Comparison of ENCODE assay signal across 8 mouse cellular contexts in genomic region chr5:88721565-88722212, GRCm38 (mm10). TPM values are rescaled to one million over a fixed set of nuclear protein-coding genes. Genes with fewer than 3 reads are reported as not detected.
DNase-seq lines count a peak whose midpoint lies in the region; ATAC-seq lines count a peak whose summit lies in the region.

No protein-coding gene starts in this region.

- H3K9ac ChIP-seq in forebrain, embryonic 14.5 days (ENCODE audit: low read length): peak overlapping the region; percentile 98
- peak overlapping the region; percentile 95 for H3K9ac ChIP-seq in intestine, embryonic 14.5 days (ENCODE audit: low read length)
- H3K9ac ChIP-seq in liver, embryonic 11.5 days (ENCODE audit: low read depth, low read length): peak overlapping the region; percentile 94
- peak overlapping the region; percentile 99 for H3K9ac ChIP-seq in midbrain, embryonic 16.5 days (ENCODE audit: low read depth, low read length)

- DNase-seq in heart, adult 11 months: peak; percentile 93
- no peak for DNase-seq in heart, postnatal 25 days (ENCODE audit: low spot score)
- DNase-seq in cerebellum, adult 11-12 months: peak; percentile 47
- DNase-seq in forebrain, embryonic 14.5 days (ENCODE audit: low spot score): peak; percentile 25
- DNase-seq in intestine, embryonic 14.5 days (ENCODE audit: low spot score): no peak
- peak; percentile 56 for DNase-seq in liver, embryonic 11.5 days (ENCODE audit: low spot score)
- peak; percentile 34 for DNase-seq in splenic B cell, adult 2 months (ENCODE audit: low read depth, low spot score)

- H3K4me3 ChIP-seq in forebrain, embryonic 14.5 days (ENCODE audit: low read depth, low read length): peak overlapping the region; percentile 96
- peak overlapping the region; percentile 94 for H3K4me3 ChIP-seq in intestine, embryonic 14.5 days (ENCODE audit: low read depth, low read length)
- peak overlapping the region; percentile 99 for H3K4me3 ChIP-seq in liver, embryonic 11.5 days (ENCODE audit: low read depth, low read length)
- H3K4me3 ChIP-seq in midbrain, embryonic 16.5 days (ENCODE audit: low read depth, low read length): peak overlapping the region; percentile 99

- 2% methylated on average over 30 of the region's 31 CpGs for WGBS in forebrain, embryonic 14.5 days
- WGBS in intestine, embryonic 14.5 days: 1% methylated on average over 31 of the region's 31 CpGs
- WGBS in liver, embryonic 11.5 days: 1% methylated on average over 31 of the region's 31 CpGs
- WGBS in midbrain, embryonic 16.5 days: 3% methylated on average over 31 of the region's 31 CpGs

- H3K9me3 ChIP-seq in forebrain, embryonic 14.5 days (replicated peaks; ENCODE audit: control insufficient read depth, low read length): no peaks in the 10 kb centered on the region
- no peaks in the 10 kb centered on the region for H3K9me3 ChIP-seq in intestine, embryonic 14.5 days (ENCODE audit: control insufficient read depth, low read length)
- no peaks in the 10 kb centered on the region for H3K9me3 ChIP-seq in liver, embryonic 11.5 days (ENCODE audit: control insufficient read depth, low read length)
- no peaks in the 10 kb centered on the region for H3K9me3 ChIP-seq in midbrain, embryonic 16.5 days (replicated peaks; ENCODE audit: control insufficient read depth, low read length, poor library complexity, severe bottlenecking)

- peaks cover 14% of the 10 kb centered on the region for H3K4me1 ChIP-seq in forebrain, embryonic 14.5 days (ENCODE audit: control insufficient read depth, insufficient read depth, low read length)
- H3K4me1 ChIP-seq in intestine, embryonic 14.5 days (replicated peaks; ENCODE audit: control insufficient read depth, insufficient read depth, low read length): peaks cover 21% of the 10 kb centered on the region
- H3K4me1 ChIP-seq in liver, embryonic 11.5 days (replicated peaks; ENCODE audit: control insufficient read depth, insufficient read depth, low read length): peaks cover 26% of the 10 kb centered on the region
- peaks cover 29% of the 10 kb centered on the region for H3K4me1 ChIP-seq in midbrain, embryonic 16.5 days (ENCODE audit: control insufficient read depth, insufficient read depth, low read length)

- H3K27me3 ChIP-seq in forebrain, embryonic 14.5 days (replicated peaks; ENCODE audit: control insufficient read depth, insufficient read depth, low read length): no peaks in the 10 kb centered on the region
- H3K27me3 ChIP-seq in intestine, embryonic 14.5 days (replicated peaks; ENCODE audit: control insufficient read depth, insufficient read depth, low read length): no peaks in the 10 kb centered on the region
- H3K27me3 ChIP-seq in liver, embryonic 11.5 days (replicated peaks; ENCODE audit: control insufficient read depth, insufficient read depth, low read length): no peaks in the 10 kb centered on the region
- no peaks in the 10 kb centered on the region for H3K27me3 ChIP-seq in midbrain, embryonic 16.5 days (ENCODE audit: control insufficient read depth, insufficient read depth, low read depth, low read length)
- no peaks in the 10 kb centered on the region for H3K27me3 ChIP-seq in splenic B cell, adult 2 months (ENCODE audit: control insufficient read depth, insufficient read depth, low read length, poor library complexity, severe bottlenecking)

- peak overlapping the region; percentile 95; the same call in 1 of the 2 replicates for H3K27ac ChIP-seq in forebrain, embryonic 14.5 days (ENCODE audit: low read depth, low read length)
- peak overlapping the region; percentile 95; the same call in 1 of the 2 replicates for H3K27ac ChIP-seq in intestine, embryonic 14.5 days (ENCODE audit: low read depth)
- peak overlapping the region; percentile 94; the same call in 1 of the 2 replicates for H3K27ac ChIP-seq in liver, embryonic 11.5 days (ENCODE audit: low read depth, low read length)
- peak overlapping the region; percentile 95 for H3K27ac ChIP-seq in midbrain, embryonic 16.5 days (ENCODE audit: low read length)

- ATAC-seq in forebrain, embryonic 14.5 days: peak; percentile 42
- no peak; the same call in 1 of the 2 replicates for ATAC-seq in intestine, embryonic 14.5 days (replicated peaks; ENCODE audit: low FRiP score, low TSS enrichment, low read depth)
- ATAC-seq in liver, embryonic 11.5 days (replicated peaks; ENCODE audit: low FRiP score): peak; percentile 39
- peak; percentile 52 for ATAC-seq in midbrain, embryonic 16.5 days

- peak overlapping the region; percentile 95 for H3K4me2 ChIP-seq in forebrain, embryonic 14.5 days (ENCODE audit: low read length)
- peak overlapping the region; percentile 50 for H3K4me2 ChIP-seq in intestine, embryonic 14.5 days (ENCODE audit: low read length)
- H3K4me2 ChIP-seq in liver, embryonic 11.5 days: peak overlapping the region; percentile 93
- peak overlapping the region; percentile 92 for H3K4me2 ChIP-seq in midbrain, embryonic 16.5 days (ENCODE audit: low read length)

- no peaks in the 10 kb centered on the region for H3K36me3 ChIP-seq in forebrain, embryonic 14.5 days (ENCODE audit: control insufficient read depth, insufficient read depth, low read length)
- H3K36me3 ChIP-seq in intestine, embryonic 14.5 days (ENCODE audit: control insufficient read depth, insufficient read depth, low read length): no peaks in the 10 kb centered on the region
- no peaks in the 10 kb centered on the region; the same call in 1 of the 2 replicates for H3K36me3 ChIP-seq in liver, embryonic 11.5 days (ENCODE audit: control insufficient read depth, insufficient read depth, low read length)
- no peaks in the 10 kb centered on the region for H3K36me3 ChIP-seq in midbrain, embryonic 16.5 days (ENCODE audit: control insufficient read depth, insufficient read depth, low read length)
- no peaks in the 10 kb centered on the region for H3K36me3 ChIP-seq in splenic B cell, adult 2 months (ENCODE audit: control insufficient read depth, insufficient read depth, low read length, poor library complexity, severe bottlenecking)

- intact Hi-C loops in heart, postnatal 25 days (cut with DNase I): loop anchor here (2.0 kb wide), 2 partner anchors 43 kb away; partner anchors contain the start of gene Dck

RNA-seq across cellular contexts. Expression of gene Mob1b, which starts 1.0 kb away (rescaled TPM):
- 10 to 100 TPM; 28.0 to 28.3 TPM for total RNA-seq in heart, postnatal 25 days (2021)
- 12.4 and 14.3 TPM in 2 replicates for polyA plus RNA-seq in forebrain, embryonic 14.5 days (2014; fragmentation: Nextera tagmentation; extraction: Ambion mirVana)
- polyA plus RNA-seq in intestine, embryonic 14.5 days (2014; fragmentation: Nextera tagmentation; extraction: Ambion mirVana): 14.7 and 16.9 TPM in 2 replicates
- polyA plus RNA-seq in liver, embryonic 11.5 days (2014; fragmentation: Nextera tagmentation; extraction: Ambion mirVana): 16.0 TPM in 2 replicates
- polyA plus RNA-seq in midbrain, embryonic 16.5 days (2015; fragmentation: Nextera tagmentation; extraction: Ambion mirVana): 9.1 and 9.8 TPM in 2 replicates

RNA-seq across cellular contexts. Expression of gene Dck, which starts 43.1 kb away (rescaled TPM):
- total RNA-seq in heart, postnatal 25 days (2021): 1 to 10 TPM; 3.2 to 3.5 TPM
- polyA plus RNA-seq in forebrain, embryonic 14.5 days (2014; fragmentation: Nextera tagmentation; extraction: Ambion mirVana): 93.7 and 94.7 TPM in 2 replicates
- 49.6 and 52.3 TPM in 2 replicates for polyA plus RNA-seq in intestine, embryonic 14.5 days (2014; fragmentation: Nextera tagmentation; extraction: Ambion mirVana)
- 87.7 and 98.8 TPM in 2 replicates for polyA plus RNA-seq in liver, embryonic 11.5 days (2014; fragmentation: Nextera tagmentation; extraction: Ambion mirVana)
- 43.6 and 48.8 TPM in 2 replicates for polyA plus RNA-seq in midbrain, embryonic 16.5 days (2015; fragmentation: Nextera tagmentation; extraction: Ambion mirVana)

RNA-seq across cellular contexts. Expression of gene Grsf1, which starts 45.7 kb away (rescaled TPM):
- 100 to 1,000 TPM; 206 to 221 TPM for total RNA-seq in heart, postnatal 25 days (2021)
- 74.5 and 79.5 TPM in 2 replicates for polyA plus RNA-seq in forebrain, embryonic 14.5 days (2014; fragmentation: Nextera tagmentation; extraction: Ambion mirVana)
- polyA plus RNA-seq in intestine, embryonic 14.5 days (2014; fragmentation: Nextera tagmentation; extraction: Ambion mirVana): 58.5 and 59.5 TPM in 2 replicates
- polyA plus RNA-seq in liver, embryonic 11.5 days (2014; fragmentation: Nextera tagmentation; extraction: Ambion mirVana): 53.8 and 62.2 TPM in 2 replicates
- 57.0 and 60.5 TPM in 2 replicates for polyA plus RNA-seq in midbrain, embryonic 16.5 days (2015; fragmentation: Nextera tagmentation; extraction: Ambion mirVana)

Comparison
In these comparisons a context has a peak if more than half of its experiments do, and no peak if none do; other contexts are left out.
1. DNase-seq: peak in heart, adult 11 months (single experiment), cerebellum, adult 11-12 months (single experiment), forebrain, embryonic 14.5 days (single experiment), liver, embryonic 11.5 days (single experiment) and splenic B cell, adult 2 months (single experiment); none in heart, postnatal 25 days (single experiment) and intestine, embryonic 14.5 days (single experiment).
2. Peak in every context shown above with its lines, with median percentiles within 50 percentile points of each other: H3K27ac ChIP-seq, H3K4me2 ChIP-seq, H3K4me3 ChIP-seq and H3K9ac ChIP-seq.